Mouse (Mus musculus) neural tube, embryonic 12.5 days (tissue): ENCODE results near the gene Slco2a1. TPM values are rescaled to one million over a fixed set of nuclear protein-coding genes. Genes with fewer than 3 reads are reported as not detected.

Source experiments
- ATAC-seq: fragments of 200-750 bp; cut with Nextera tagmentation; 2 replicates; pipeline ENCODE4 v1.8.0; 2017; ENCODE audit warnings: low read depth, mild to moderate bottlenecking, moderate TSS enrichment, moderate library complexity; ENCODE audit not compliant: low FRiP score
- H3K27ac ChIP-seq: fragments of 300-500 bp; sonication (generic); 2 replicates; pipeline ENCODE4 v1.5.1; 2016
- H3K27me3 ChIP-seq: fragments of 300-500 bp; sonication (generic); replicated peaks from 2 replicates; pipeline ENCODE4 v1.6.1; 2016; ENCODE audit warnings: mild to moderate bottlenecking
- H3K36me3 ChIP-seq: fragments of 300-500 bp; sonication (generic); 2 replicates; pipeline ENCODE4 v1.6.1; 2016; ENCODE audit warnings: mild to moderate bottlenecking
- H3K4me1 ChIP-seq: fragments of 300-500 bp; sonication (generic); 2 replicates; pipeline ENCODE4 v1.6.1; 2016
- H3K4me2 ChIP-seq: fragments of 300-500 bp; sonication (generic); replicated peaks from 2 replicates; pipeline ENCODE4 v1.6.1; 2016; ENCODE audit warnings: mild to moderate bottlenecking
- H3K4me3 ChIP-seq: fragments of 300-500 bp; sonication (generic); 2 replicates; pipeline ENCODE4 v1.5.1; 2016
- H3K9ac ChIP-seq: fragments of 300-500 bp; sonication (generic); 2 replicates; pipeline ENCODE4 v1.6.1; 2016; ENCODE audit warnings: mild to moderate bottlenecking
- H3K9me3 ChIP-seq: fragments of 300-500 bp; sonication (generic); 2 replicates; pipeline ENCODE4 v1.6.1; 2016; ENCODE audit warnings: mild to moderate bottlenecking
- WGBS: fragments of 180-500 bp; shearing (Covaris S2); methylation state at CpG from one replicate; pipeline ENCODE4 v1.1.7; 2016; 5-methylcytosine and 5-hydroxymethylcytosine counted together
- polyA plus RNA-seq: library from polyadenylated mRNA; unstranded; fragments of >200 nt; fragmentation: Nextera tagmentation; extraction: Ambion mirVana; gene quantifications from 2 replicates; pipeline ENCODE4 v1.2.1, GENCODE M21; 2016

Slco2a1 gene
- polyA plus RNA-seq, 1 experiment from 2014 or later: 0.86 TPM

GRCm38 (mm10) chr9:102991134-102991406 lies 2.6 kb downstream of the Slco2a1 start:
- Histone ChIP-seq H3K4me3 (no peak overlapping the region), H3K27me3 (no peaks in the 10 kb centered on the region), H3K4me2 (no peak overlapping the region), H3K4me1 (peaks cover 5% of the 10 kb centered on the region; the same call in 1 of the 2 replicates), H3K9me3 (no peaks in the 10 kb centered on the region), H3K36me3 (no peaks in the 10 kb centered on the region), H3K9ac (no peak overlapping the region), H3K27ac (no peak overlapping the region)
- 83% methylated on average over 4 of the region's 4 CpGs for WGBS
- ATAC-seq: no peak

GRCm38 (mm10) chr9:102992877-102993276 lies 4.4 kb downstream of the Slco2a1 start:
- H3K4me3 ChIP-seq: no peak overlapping the region
- no peak for ATAC-seq
- H3K27me3 ChIP-seq: no peaks in the 10 kb centered on the region
- H3K36me3 ChIP-seq: no peaks in the 10 kb centered on the region
- H3K4me1 ChIP-seq: peaks cover 5% of the 10 kb centered on the region; the same call in 1 of the 2 replicates
- WGBS: 47% methylated on average over 6 of the region's 6 CpGs
- H3K9ac ChIP-seq: no peak overlapping the region
- H3K27ac ChIP-seq: no peak overlapping the region
- no peak overlapping the region for H3K4me2 ChIP-seq
- H3K9me3 ChIP-seq: no peaks in the 10 kb centered on the region

- 73% methylated on average over 5 of the region's 5 CpGs for WGBS
- Histone ChIP-seq H3K27me3 (no peaks in the 10 kb centered on the region), H3K4me2 (no peak overlapping the region), H3K4me1 (peaks cover 5% of the 10 kb centered on the region; the same call in 1 of the 2 replicates), H3K9me3 (no peaks in the 10 kb centered on the region), H3K9ac (no peak overlapping the region), H3K27ac (no peak overlapping the region), H3K4me3 (no peak overlapping the region), H3K36me3 (no peaks in the 10 kb centered on the region)
- ATAC-seq: no peak
These were observed 5.3 kb downstream of the Slco2a1 start for GRCm38 (mm10) chr9:102993764-102994163.

- Histone ChIP-seq H3K27ac (no peak overlapping the region), H3K4me1 (no peaks in the 10 kb centered on the region), H3K36me3 (no peaks in the 10 kb centered on the region), H3K4me2 (no peak overlapping the region), H3K27me3 (no peaks in the 10 kb centered on the region), H3K9me3 (no peaks in the 10 kb centered on the region), H3K4me3 (no peak overlapping the region), H3K9ac (no peak overlapping the region)
- ATAC-seq: no peak
- WGBS: 90% methylated on average over 12 of the region's 12 CpGs
These were observed 7.5 kb downstream of the Slco2a1 start for GRCm38 (mm10) chr9:102995800-102996635.

- Histone ChIP-seq H3K4me2 (no peak overlapping the region), H3K9me3 (no peaks in the 10 kb centered on the region), H3K27me3 (no peaks in the 10 kb centered on the region), H3K9ac (no peak overlapping the region), H3K36me3 (no peaks in the 10 kb centered on the region), H3K4me1 (no peaks in the 10 kb centered on the region), H3K27ac (no peak overlapping the region), H3K4me3 (no peak overlapping the region)
- 83% methylated on average over 7 of the region's 7 CpGs for WGBS
- ATAC-seq: no peak
These were observed 11.9 kb downstream of the Slco2a1 start for GRCm38 (mm10) chr9:103000384-103000783.

- ATAC-seq: no peak
- H3K36me3 ChIP-seq: no peaks in the 10 kb centered on the region
- H3K9me3 ChIP-seq: no peaks in the 10 kb centered on the region
- WGBS: 84% methylated on average over 6 of the region's 6 CpGs
- H3K27ac ChIP-seq: no peak overlapping the region
- H3K27me3 ChIP-seq: peaks cover 26% of the 10 kb centered on the region
- H3K4me2 ChIP-seq: no peak overlapping the region
- peaks cover 13% of the 10 kb centered on the region for H3K4me1 ChIP-seq
- no peak overlapping the region for H3K4me3 ChIP-seq
- H3K9ac ChIP-seq: no peak overlapping the region
These were observed 15.8 kb downstream of the Slco2a1 start for GRCm38 (mm10) chr9:103004343-103004742.

GRCm38 (mm10) chr9:103007699-103008078 lies 19.2 kb downstream of the Slco2a1 start:
- Histone ChIP-seq H3K27ac (no peak overlapping the region), H3K4me3 (peak overlapping the region; percentile 38), H3K9ac (peak overlapping the region; percentile 51; the same call in 1 of the 2 replicates), H3K9me3 (no peaks in the 10 kb centered on the region), H3K27me3 (peaks cover 29% of the 10 kb centered on the region), H3K4me2 (peak overlapping the region; percentile 85), H3K36me3 (no peaks in the 10 kb centered on the region), H3K4me1 (peaks cover 13% of the 10 kb centered on the region)
- peak; percentile 56; the same call in 1 of the 2 replicates for ATAC-seq
- WGBS: 4% methylated on average over 15 of the region's 15 CpGs

- H3K4me3 ChIP-seq: peak overlapping the region; percentile 38
- peaks cover 13% of the 10 kb centered on the region for H3K4me1 ChIP-seq
- peak overlapping the region; percentile 85 for H3K4me2 ChIP-seq
- no peaks in the 10 kb centered on the region for H3K36me3 ChIP-seq
- H3K27ac ChIP-seq: no peak overlapping the region
- H3K9me3 ChIP-seq: no peaks in the 10 kb centered on the region
- peak; percentile 37; the same call in 1 of the 2 replicates for ATAC-seq
- WGBS: 2% methylated on average over 50 of the region's 50 CpGs
- H3K27me3 ChIP-seq: peaks cover 29% of the 10 kb centered on the region
- H3K9ac ChIP-seq: peak overlapping the region; percentile 51; the same call in 1 of the 2 replicates
These were observed 19.8 kb downstream of the Slco2a1 start for GRCm38 (mm10) chr9:103008079-103008855.

GRCm38 (mm10) chr9:103010161-103010560 lies 21.6 kb downstream of the Slco2a1 start:
- no peak for ATAC-seq
- Histone ChIP-seq H3K27me3 (peaks cover 29% of the 10 kb centered on the region), H3K27ac (no peak overlapping the region), H3K4me1 (peaks cover 13% of the 10 kb centered on the region), H3K9ac (no peak overlapping the region), H3K4me2 (no peak overlapping the region), H3K9me3 (no peaks in the 10 kb centered on the region), H3K36me3 (no peaks in the 10 kb centered on the region), H3K4me3 (no peak overlapping the region)
- 73% methylated on average over 3 of the region's 3 CpGs for WGBS

- Histone ChIP-seq H3K9me3 (no peaks in the 10 kb centered on the region), H3K27me3 (peaks cover 11% of the 10 kb centered on the region), H3K36me3 (no peaks in the 10 kb centered on the region), H3K27ac (no peak overlapping the region), H3K4me2 (no peak overlapping the region), H3K4me3 (no peak overlapping the region), H3K4me1 (peaks cover 3% of the 10 kb centered on the region), H3K9ac (no peak overlapping the region)
- ATAC-seq: no peak
- 9% methylated on average over 5 of the region's 5 CpGs for WGBS
These were observed 24.9 kb downstream of the Slco2a1 start for GRCm38 (mm10) chr9:103013366-103013765.

GRCm38 (mm10) chr9:103014686-103015085 lies 26.2 kb downstream of the Slco2a1 start:
- WGBS: 91% methylated on average over 12 of the region's 12 CpGs
- H3K9me3 ChIP-seq: no peaks in the 10 kb centered on the region
- no peak overlapping the region for H3K4me3 ChIP-seq
- H3K4me1 ChIP-seq: no peaks in the 10 kb centered on the region
- no peaks in the 10 kb centered on the region for H3K36me3 ChIP-seq
- ATAC-seq: no peak
- no peak overlapping the region for H3K4me2 ChIP-seq
- no peak overlapping the region for H3K9ac ChIP-seq
- no peaks in the 10 kb centered on the region for H3K27me3 ChIP-seq
- H3K27ac ChIP-seq: no peak overlapping the region

- no peak for ATAC-seq
- H3K27ac ChIP-seq: no peak overlapping the region
- H3K4me2 ChIP-seq: no peak overlapping the region
- no peak overlapping the region for H3K4me3 ChIP-seq
- 75% methylated on average over 4 of the region's 4 CpGs for WGBS
- H3K4me1 ChIP-seq: no peaks in the 10 kb centered on the region
- no peaks in the 10 kb centered on the region for H3K36me3 ChIP-seq
- no peak overlapping the region for H3K9ac ChIP-seq
- H3K27me3 ChIP-seq: no peaks in the 10 kb centered on the region
- no peaks in the 10 kb centered on the region for H3K9me3 ChIP-seq
These were observed 35.6 kb downstream of the Slco2a1 start for GRCm38 (mm10) chr9:103024116-103024515.
